Mouse (Mus musculus) retina, postnatal 1 day (tissue): ENCODE results near the gene C1qtnf7.
A peak's percentile ranks its signal among the peaks of the same experiment; 100 is the strongest.

Source experiments
- DNase-seq: peaks from one replicate; pipeline ENCODE4 v3.0.0-alpha.2; 2012

C1qtnf7 gene

GRCm38 (mm10) chr5:43541492-43541891, 26.2 kb downstream of the C1qtnf7 start:
- DNase-seq = no peak

GRCm38 (mm10) chr5:43542246-43542845, 27.0 kb downstream of the C1qtnf7 start:
- DNase-seq = no peak

- DNase-seq = no peak
Observed at GRCm38 (mm10) chr5:43549951-43550350, 34.6 kb downstream of the C1qtnf7 start.

- no peak for DNase-seq
Observed at GRCm38 (mm10) chr5:43550444-43550843, 35.1 kb downstream of the C1qtnf7 start.

GRCm38 (mm10) chr5:43554871-43555270, 39.5 kb downstream of the C1qtnf7 start:
- peak; percentile 12 for DNase-seq

GRCm38 (mm10) chr5:43555406-43555805, 40.1 kb downstream of the C1qtnf7 start:
- no peak for DNase-seq

- no peak for DNase-seq
Observed at GRCm38 (mm10) chr5:43557436-43557835, 42.1 kb downstream of the C1qtnf7 start.

- no peak for DNase-seq
Observed at GRCm38 (mm10) chr5:43561639-43562252, 46.4 kb downstream of the C1qtnf7 start.

- DNase-seq = no peak
Observed at GRCm38 (mm10) chr5:43569720-43570359, 54.5 kb downstream of the C1qtnf7 start.

- peak; percentile 13 for DNase-seq
Observed at GRCm38 (mm10) chr5:43582876-43583275, 67.5 kb downstream of the C1qtnf7 start.

GRCm38 (mm10) chr5:43583326-43584120, 68.2 kb downstream of the C1qtnf7 start:
- no peak for DNase-seq

- no peak for DNase-seq
Observed at GRCm38 (mm10) chr5:43584464-43584863, 69.1 kb downstream of the C1qtnf7 start.

GRCm38 (mm10) chr5:43585406-43586245, 70.3 kb downstream of the C1qtnf7 start:
- DNase-seq = no peak

- DNase-seq = no peak
Observed at GRCm38 (mm10) chr5:43588791-43589439, 73.6 kb downstream of the C1qtnf7 start.

GRCm38 (mm10) chr5:43589440-43589830, 74.1 kb downstream of the C1qtnf7 start:
- DNase-seq = no peak

GRCm38 (mm10) chr5:43590311-43590731, 75.0 kb downstream of the C1qtnf7 start:
- no peak for DNase-seq

GRCm38 (mm10) chr5:43601601-43602000, 86.3 kb downstream of the C1qtnf7 start:
- no peak for DNase-seq

- DNase-seq = no peak
Observed at GRCm38 (mm10) chr5:43602518-43602917, 87.2 kb downstream of the C1qtnf7 start.

GRCm38 (mm10) chr5:43603559-43603958, 88.2 kb downstream of the C1qtnf7 start:
- DNase-seq = no peak

- DNase-seq = no peak
Observed at GRCm38 (mm10) chr5:43608073-43608472, 92.7 kb downstream of the C1qtnf7 start.

GRCm38 (mm10) chr5:43609760-43610159, 94.4 kb downstream of the C1qtnf7 start:
- no peak for DNase-seq
